Mouse (Mus musculus): ENCODE results near the gene Armh4. TPM values are rescaled to one million over a fixed set of nuclear protein-coding genes. Genes with fewer than 3 reads are reported as not detected.

The Armh4 gene
- polyA plus RNA-seq, 1 experiment from 2014 or later: 17.1 TPM

DNA sequence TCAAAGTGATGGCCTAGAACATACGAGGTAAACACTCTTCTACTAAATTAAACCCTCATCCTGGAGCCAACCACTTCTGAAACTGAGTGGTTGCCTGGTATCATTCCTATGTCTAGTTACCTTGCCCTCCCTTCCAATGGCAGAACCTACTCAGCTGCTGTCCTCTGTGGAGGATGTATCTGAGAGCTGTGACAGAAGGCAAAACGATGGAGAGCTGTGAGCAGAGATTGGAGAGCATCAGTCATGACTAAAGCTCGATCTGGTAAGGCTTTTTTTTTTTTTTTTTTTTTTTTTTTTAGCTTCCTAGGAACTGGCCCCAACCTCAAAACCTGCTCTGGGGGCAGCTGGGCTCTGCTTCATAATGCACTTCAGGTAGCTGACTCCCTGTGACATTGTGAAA lies 60.4 kb downstream of the Armh4 start:
- ATAC-seq (ENCODE audit: insufficient number of reproducible peaks, insufficient read depth, low FRiP score, low TSS enrichment, low read depth): no peak
- WGBS: 55% methylated on average over 3 of the region's 3 CpGs
- no peak overlapping the region for H3K4me3 ChIP-seq

GRCm38 (mm10) chr14:49721281-49721680 lies 61.9 kb downstream of the Armh4 start:
- Histone ChIP-seq H3K36me3 (no peaks in the 10 kb centered on the region), H3K9me3 (no peaks in the 10 kb centered on the region), H3K4me3 (no peak overlapping the region), H3K4me2 (no peak overlapping the region), H3K27ac (no peak overlapping the region), H3K9ac (no peak overlapping the region), H3K4me1 (no peaks in the 10 kb centered on the region), H3K27me3 (no peaks in the 10 kb centered on the region)
- WGBS: 73% methylated on average over 1 of the region's 1 CpGs
- ATAC-seq (ENCODE audit: insufficient number of reproducible peaks, insufficient read depth, low FRiP score, low TSS enrichment, low read depth): no peak

More for the DNA sequence above, 60.4 kb downstream of the Armh4 start:
- Histone ChIP-seq H3K4me1 (no peaks in the 10 kb centered on the region), H3K27me3 (no peaks in the 10 kb centered on the region), H3K27ac (no peak overlapping the region), H3K9me3 (no peaks in the 10 kb centered on the region), H3K36me3 (no peaks in the 10 kb centered on the region), H3K9ac (no peak overlapping the region), H3K4me2 (no peak overlapping the region)

DNA sequence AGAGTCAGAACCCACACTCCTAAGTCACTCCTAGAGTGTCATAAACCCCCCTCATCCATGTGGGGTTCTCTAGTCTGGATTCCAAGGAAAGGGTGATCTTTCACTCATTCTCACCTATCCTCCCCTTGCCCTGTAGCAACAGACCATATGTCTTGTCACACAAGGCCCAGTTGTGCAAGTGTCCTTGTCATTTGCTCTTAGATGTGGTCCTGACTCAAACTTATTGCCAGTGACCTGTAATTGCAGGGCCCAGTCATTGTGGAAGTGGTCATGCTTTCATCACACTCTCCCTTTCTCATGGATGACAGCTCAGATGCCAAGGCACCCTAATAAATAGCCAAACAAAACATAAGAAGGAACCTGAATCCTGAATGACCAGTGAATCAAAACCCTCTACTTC lies 63.5 kb downstream of the Armh4 start:
- H3K4me1 ChIP-seq: no peaks in the 10 kb centered on the region
- no peak overlapping the region for H3K4me3 ChIP-seq
- no peaks in the 10 kb centered on the region for H3K9me3 ChIP-seq
- no peaks in the 10 kb centered on the region for H3K36me3 ChIP-seq
- no peak for ATAC-seq (ENCODE audit: insufficient number of reproducible peaks, insufficient read depth, low FRiP score, low TSS enrichment, low read depth)
- H3K4me2 ChIP-seq: no peak overlapping the region
- H3K27me3 ChIP-seq: no peaks in the 10 kb centered on the region
- H3K27ac ChIP-seq: no peak overlapping the region
- H3K9ac ChIP-seq: no peak overlapping the region

GRCm38 (mm10) chr14:49711016-49711415 lies 72.2 kb downstream of the Armh4 start:
- no peak overlapping the region for H3K4me3 ChIP-seq
- no peak overlapping the region for H3K4me2 ChIP-seq
- no peak for ATAC-seq (ENCODE audit: insufficient number of reproducible peaks, insufficient read depth, low FRiP score, low TSS enrichment, low read depth)
- 38% methylated on average over 3 of the region's 3 CpGs for WGBS
- no peaks in the 10 kb centered on the region for H3K27me3 ChIP-seq
- H3K27ac ChIP-seq: no peak overlapping the region
- no peaks in the 10 kb centered on the region for H3K4me1 ChIP-seq
- no peak overlapping the region for H3K9ac ChIP-seq
- H3K9me3 ChIP-seq: no peaks in the 10 kb centered on the region
- no peaks in the 10 kb centered on the region for H3K36me3 ChIP-seq

DNA sequence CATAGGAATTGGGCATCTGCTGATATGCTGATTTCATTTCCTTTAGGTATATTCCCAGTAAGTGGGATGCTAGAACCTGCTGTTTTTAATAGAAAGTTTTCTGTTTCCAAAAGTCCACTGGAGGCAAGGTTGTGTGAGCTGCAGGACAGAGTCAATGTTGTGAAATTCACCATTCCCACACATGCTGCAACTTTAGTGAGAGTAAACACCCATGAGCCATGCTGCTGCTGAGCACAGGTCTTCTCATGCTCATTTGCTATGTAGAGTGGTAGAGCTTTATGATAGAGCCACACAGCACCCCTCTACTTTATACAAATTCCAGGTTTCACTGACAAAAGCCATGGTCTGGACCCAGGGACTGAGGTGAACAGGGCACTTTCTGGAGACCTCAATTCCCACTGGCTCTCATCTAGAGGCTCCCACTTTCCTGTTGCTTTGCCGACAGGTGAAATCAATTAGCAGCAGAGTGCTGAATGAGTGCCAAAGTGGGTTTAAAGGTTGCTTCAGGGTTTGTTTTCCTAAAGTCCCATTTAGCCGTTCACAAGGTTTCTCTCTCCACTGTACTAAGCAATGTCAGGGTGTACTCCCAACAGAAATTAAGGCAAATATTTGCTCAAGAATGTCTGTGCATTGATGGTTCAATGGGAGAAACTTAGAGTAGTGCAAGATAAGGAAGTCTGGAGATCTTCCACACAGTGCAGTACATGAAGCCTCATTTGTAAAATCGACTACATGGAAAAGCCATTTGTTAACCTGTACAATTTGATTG lies 79.6 kb downstream of the Armh4 start:
- H3K4me1 ChIP-seq: 0 out of 2 replicates have a peak, but pooled peaks cover 5% of the 10 kb centered on the region
- no peak overlapping the region for H3K27ac ChIP-seq
- WGBS: 38% methylated on average over 3 of the region's 3 CpGs
- no peak overlapping the region for H3K9ac ChIP-seq
- no peaks in the 10 kb centered on the region for H3K27me3 ChIP-seq
- ATAC-seq (ENCODE audit: insufficient number of reproducible peaks, insufficient read depth, low FRiP score, low TSS enrichment, low read depth): no peak
- H3K4me3 ChIP-seq: no peak overlapping the region
- H3K36me3 ChIP-seq: no peaks in the 10 kb centered on the region
- H3K9me3 ChIP-seq: no peaks in the 10 kb centered on the region
- no peak overlapping the region for H3K4me2 ChIP-seq

DNA sequence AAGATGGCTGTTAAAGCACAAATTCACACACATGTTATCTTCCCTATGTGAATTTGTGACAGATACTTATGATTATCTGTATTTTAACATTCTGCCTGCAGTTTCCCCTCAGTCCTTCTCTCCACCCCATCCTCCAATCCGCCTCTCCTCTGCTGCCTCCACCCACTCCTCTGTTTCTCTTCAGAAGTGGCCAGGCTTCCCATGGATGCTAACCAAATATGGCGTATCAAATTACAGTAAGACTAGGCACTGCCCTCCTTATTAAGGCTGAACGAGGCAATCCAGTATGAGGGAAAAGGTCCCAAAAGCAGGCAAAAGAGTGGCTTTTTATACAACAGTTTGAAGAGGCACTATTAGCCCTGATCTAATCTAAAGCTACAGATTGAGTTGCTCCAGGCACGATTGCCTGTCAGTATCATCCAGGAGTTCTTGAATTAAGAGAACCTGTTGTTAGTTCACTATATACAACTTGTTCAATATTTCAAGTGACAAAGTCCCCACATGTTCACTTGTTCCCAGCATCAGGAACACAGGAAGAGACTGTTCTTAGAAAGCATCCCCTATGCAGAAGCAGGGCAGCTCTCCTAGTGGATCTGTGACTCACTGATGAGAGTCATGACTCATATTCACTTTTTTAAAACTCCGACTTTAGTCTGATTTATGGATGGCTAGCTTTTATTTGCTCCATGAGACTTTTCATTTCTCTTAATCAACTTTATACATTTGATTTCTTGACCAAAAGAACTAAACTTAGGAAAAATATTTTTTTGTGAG lies 103.5 kb downstream of the Armh4 start:
- H3K4me1 ChIP-seq: peaks cover 5% of the 10 kb centered on the region; the same call in 1 of the 2 replicates
- no peak overlapping the region for H3K9ac ChIP-seq
- peak overlapping the region; percentile 22; the same call in 1 of the 2 replicates for H3K27ac ChIP-seq
- no peaks in the 10 kb centered on the region for H3K36me3 ChIP-seq
- no peaks in the 10 kb centered on the region for H3K27me3 ChIP-seq
- no peak overlapping the region for H3K4me3 ChIP-seq
- 41% methylated on average over 5 of the region's 5 CpGs for WGBS
- no peak for ATAC-seq (ENCODE audit: insufficient number of reproducible peaks, insufficient read depth, low FRiP score, low TSS enrichment, low read depth)
- no peak overlapping the region for H3K4me2 ChIP-seq
- no peaks in the 10 kb centered on the region for H3K9me3 ChIP-seq

DNA sequence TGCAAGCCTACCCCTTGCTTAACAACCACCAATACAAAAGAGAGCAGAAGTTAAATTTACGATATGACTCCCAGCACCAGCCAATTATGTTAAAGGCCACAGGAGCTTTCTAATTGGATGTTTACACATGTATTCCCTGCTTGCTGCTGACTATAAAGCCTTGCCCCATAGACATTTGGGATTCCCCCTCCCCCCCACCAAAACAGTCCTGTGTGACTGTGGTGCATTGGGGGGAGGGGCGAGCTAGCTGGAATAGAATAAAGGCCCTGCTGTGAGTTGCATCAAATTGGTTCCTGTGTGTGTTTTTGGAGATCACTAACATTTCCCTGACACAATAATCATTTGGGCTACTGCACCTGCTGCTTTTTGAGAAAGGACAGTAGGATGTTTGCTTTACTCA lies 106.6 kb downstream of the Armh4 start:
- ATAC-seq (ENCODE audit: insufficient number of reproducible peaks, insufficient read depth, low FRiP score, low TSS enrichment, low read depth): no peak
- no peaks in the 10 kb centered on the region for H3K27me3 ChIP-seq
- H3K9ac ChIP-seq: no peak overlapping the region
- 61% methylated on average over 2 of the region's 2 CpGs for whole genome bisulfite sequencing
- no peak overlapping the region for H3K4me3 ChIP-seq
- H3K4me1 ChIP-seq: peaks cover 5% of the 10 kb centered on the region; the same call in 1 of the 2 replicates
- no peak overlapping the region for H3K4me2 ChIP-seq
- H3K36me3 ChIP-seq: no peaks in the 10 kb centered on the region
- H3K27ac ChIP-seq: no peak overlapping the region
- no peaks in the 10 kb centered on the region for H3K9me3 ChIP-seq

- no peaks in the 10 kb centered on the region for H3K4me1 ChIP-seq
- H3K4me3 ChIP-seq: no peak overlapping the region
- no peaks in the 10 kb centered on the region for H3K27me3 ChIP-seq
- WGBS: 41% methylated on average over 4 of the region's 4 CpGs
- no peak for ATAC-seq (ENCODE audit: insufficient number of reproducible peaks, insufficient read depth, low FRiP score, low TSS enrichment, low read depth)
- H3K9ac ChIP-seq: no peak overlapping the region
- no peak overlapping the region for H3K4me2 ChIP-seq
- no peaks in the 10 kb centered on the region for H3K9me3 ChIP-seq
- no peak overlapping the region for H3K27ac ChIP-seq
- H3K36me3 ChIP-seq: no peaks in the 10 kb centered on the region
These were observed 122.7 kb downstream of the Armh4 start for GRCm38 (mm10) chr14:49660444-49660843.

- no peak for ATAC-seq (ENCODE audit: insufficient number of reproducible peaks, insufficient read depth, low FRiP score, low TSS enrichment, low read depth)
- H3K27me3 ChIP-seq: no peaks in the 10 kb centered on the region
- H3K9ac ChIP-seq: no peak overlapping the region
- H3K27ac ChIP-seq: no peak overlapping the region
- H3K36me3 ChIP-seq: no peaks in the 10 kb centered on the region
- no peak overlapping the region for H3K4me3 ChIP-seq
- WGBS: 80% methylated on average over 1 of the region's 1 CpGs
- no peaks in the 10 kb centered on the region for H3K4me1 ChIP-seq
- H3K9me3 ChIP-seq: no peaks in the 10 kb centered on the region
- H3K4me2 ChIP-seq: no peak overlapping the region
These were observed 134.0 kb downstream of the Armh4 start for GRCm38 (mm10) chr14:49649191-49649590.

DNA sequence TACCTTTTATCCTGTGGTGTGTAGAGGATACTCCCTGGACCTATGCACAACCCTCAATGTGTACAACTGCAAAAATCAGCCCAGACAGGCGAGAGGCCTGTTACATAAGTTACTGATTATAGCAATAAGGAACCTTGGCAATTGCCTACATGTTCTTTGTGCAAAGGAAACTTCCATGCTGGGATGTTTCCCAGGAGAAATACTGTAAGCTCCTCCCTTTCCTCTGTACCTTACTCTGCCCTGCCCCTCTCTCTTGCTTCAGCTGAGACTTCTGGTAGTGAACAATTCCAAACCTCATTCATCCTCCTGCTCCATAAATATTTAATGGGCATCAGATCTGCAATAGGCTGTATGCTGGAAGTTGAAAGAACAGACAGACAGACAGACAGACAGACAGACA lies 145.8 kb downstream of the Armh4 start:
- Histone ChIP-seq H3K4me1 (no peaks in the 10 kb centered on the region), H3K36me3 (no peaks in the 10 kb centered on the region), H3K9ac (no peak overlapping the region), H3K27ac (no peak overlapping the region), H3K9me3 (no peaks in the 10 kb centered on the region), H3K27me3 (no peaks in the 10 kb centered on the region), H3K4me3 (no peak overlapping the region), H3K4me2 (no peak overlapping the region)
- ATAC-seq (ENCODE audit: insufficient number of reproducible peaks, insufficient read depth, low FRiP score, low TSS enrichment, low read depth): no peak
- 56% methylated on average over 1 of the region's 1 CpGs for WGBS

- no peak overlapping the region for H3K9ac ChIP-seq
- H3K4me1 ChIP-seq: no peaks in the 10 kb centered on the region
- no peak overlapping the region for H3K4me3 ChIP-seq
- WGBS: 55% methylated on average over 4 of the region's 4 CpGs
- H3K9me3 ChIP-seq: no peaks in the 10 kb centered on the region
- no peak for ATAC-seq (ENCODE audit: insufficient number of reproducible peaks, insufficient read depth, low FRiP score, low TSS enrichment, low read depth)
- H3K36me3 ChIP-seq: no peaks in the 10 kb centered on the region
- H3K4me2 ChIP-seq: no peak overlapping the region
- no peak overlapping the region for H3K27ac ChIP-seq
- no peaks in the 10 kb centered on the region for H3K27me3 ChIP-seq
These were observed 157.1 kb downstream of the Armh4 start for GRCm38 (mm10) chr14:49626055-49626454.
